Mouse (Mus musculus): ENCODE results near the gene Chrm3.

- TF ChIP-seq GATA1 (IDR thresholded peaks at IDR 0.05; ENCODE audit: borderline replicate concordance, low read length) (no peak), FLI1 (IDR thresholded peaks at IDR 0.05; ENCODE audit: low read length) (no peak)
Observed at GRCm38 (mm10) chr13:10199206-10199956, 161.3 kb downstream of the Chrm3 start.
